Mouse (Mus musculus) intestine, embryonic 16.5 days (tissue): ENCODE results near the gene Lhcgr. TPM values are rescaled to one million over a fixed set of nuclear protein-coding genes. Genes with fewer than 3 reads are reported as not detected.
"Not testable (repeated sequence)": the region's sequence is repeated elsewhere in the genome, so short reads cannot be mapped to it uniquely, and the experiment has no call there.

Experiments used
- ATAC-seq: fragments of 200-750 bp; cut with Nextera tagmentation; 2 replicates; pipeline ENCODE4 v1.8.0; 2017; ENCODE audit warnings: moderate TSS enrichment, moderate library complexity
- H3K27ac ChIP-seq: fragments of 300-500 bp; sonication (generic); 2 replicates; pipeline ENCODE4 v1.5.1; 2014; ENCODE audit warnings: mild to moderate bottlenecking, low read length
- H3K27me3 ChIP-seq: fragments of 300-500 bp; sonication (generic); replicated peaks from 2 replicates; pipeline ENCODE4 v1.6.1; 2014; ENCODE audit warnings: low read length, control low read depth, mixed read lengths; ENCODE audit not compliant: control insufficient read depth, insufficient read depth
- H3K36me3 ChIP-seq: fragments of 300-500 bp; sonication (generic); 2 replicates; pipeline ENCODE4 v1.6.1; 2014; ENCODE audit warnings: low read length, control low read depth; ENCODE audit not compliant: control insufficient read depth, insufficient read depth
- H3K4me1 ChIP-seq: fragments of 300-500 bp; sonication (generic); 2 replicates; pipeline ENCODE4 v1.6.1; 2014; ENCODE audit warnings: low read length, control low read depth, mixed read lengths; ENCODE audit not compliant: control insufficient read depth, insufficient read depth
- H3K4me2 ChIP-seq: fragments of 300-500 bp; sonication (generic); 2 replicates; pipeline ENCODE4 v1.6.1; 2014; ENCODE audit warnings: low read depth, low read length, control low read depth
- H3K4me3 ChIP-seq: fragments of 300-500 bp; sonication (generic); 2 replicates; pipeline ENCODE4 v1.5.1; 2014; ENCODE audit warnings: mild to moderate bottlenecking, low read length
- H3K9ac ChIP-seq: fragments of 300-500 bp; sonication (generic); 2 replicates; pipeline ENCODE4 v1.6.1; 2014; ENCODE audit warnings: low read depth, low read length
- H3K9me3 ChIP-seq: fragments of 300-500 bp; sonication (generic); 2 replicates; pipeline ENCODE4 v1.6.1; 2016; ENCODE audit warnings: low read length, control low read depth; ENCODE audit not compliant: control insufficient read depth
- WGBS: fragments of 180-500 bp; shearing (Covaris S2); extraction: QIAGEN DNeasy Blood & Tissue Kit; methylation state at CpG from one replicate; pipeline ENCODE4 v1.1.7; 2014; 5-methylcytosine and 5-hydroxymethylcytosine counted together
- polyA plus RNA-seq: library from polyadenylated mRNA; unstranded; fragments of >200 nt; fragmentation: Nextera tagmentation; extraction: Ambion mirVana; gene quantifications from 2 replicates; pipeline ENCODE4 v1.2.1, GENCODE M21; 2015

Gene Lhcgr
- 0.10 TPM in 1 of 2 replicates, not detected in the other for polyA plus RNA-seq

DNA sequence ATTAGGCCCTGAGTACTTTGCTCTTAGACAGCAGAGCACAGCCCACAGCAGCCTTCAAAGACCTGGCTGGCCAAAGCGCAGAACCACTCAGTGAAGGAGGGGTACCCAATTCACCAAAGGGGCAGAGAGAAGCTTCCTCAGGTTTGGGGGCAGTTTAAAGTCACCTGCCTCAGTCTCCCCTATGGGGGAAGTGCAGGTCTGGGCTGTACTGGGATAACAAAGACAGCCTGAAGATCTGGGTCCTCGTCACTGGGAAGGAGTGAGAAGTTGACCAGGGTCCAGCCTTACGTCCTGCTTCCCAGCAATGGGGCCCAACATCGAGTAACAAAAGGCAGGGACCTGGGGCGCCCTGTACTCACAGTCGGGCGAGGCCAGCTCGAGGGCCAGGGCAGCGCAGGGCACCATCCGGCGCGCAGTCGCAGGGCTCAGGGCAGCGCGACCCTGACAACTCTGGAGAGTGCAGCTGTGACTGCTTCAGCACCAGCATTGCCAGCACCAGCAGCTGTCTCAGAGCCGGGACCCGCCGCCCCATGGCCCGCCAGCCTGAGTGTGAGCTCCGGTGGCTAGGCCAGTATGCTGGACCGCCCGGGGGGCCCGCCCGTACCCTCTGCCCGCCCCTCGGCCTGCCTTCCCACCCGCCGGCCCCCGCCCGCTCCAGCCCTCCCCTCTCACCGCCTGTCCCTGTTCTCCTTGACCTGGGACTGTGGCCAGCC lies at the start of gene Lhcgr:
Lhcgr (minus strand) TSS at position 551 of the 713 bp plus-strand sequence.
- Histone ChIP-seq H3K9ac (0 out of 2 replicates have a peak within 1 kb of the TSS, but pooled peaks have one; percentile 24), H3K9me3 (no peaks in the 10 kb centered on the region), H3K4me2 (peak within 1 kb of the TSS; percentile 35), H3K36me3 (no peaks in the 10 kb centered on the region), H3K27ac (no peak within 1 kb of the TSS), H3K4me3 (peak within 1 kb of the TSS; percentile 11; the same call in 1 of the 2 replicates), H3K27me3 (peaks cover 6% of the 10 kb centered on the region), H3K4me1 (no peaks in the 10 kb centered on the region)
- WGBS: 18% methylated on average over 30 of the region's 31 CpGs
- ATAC-seq: no peak

DNA sequence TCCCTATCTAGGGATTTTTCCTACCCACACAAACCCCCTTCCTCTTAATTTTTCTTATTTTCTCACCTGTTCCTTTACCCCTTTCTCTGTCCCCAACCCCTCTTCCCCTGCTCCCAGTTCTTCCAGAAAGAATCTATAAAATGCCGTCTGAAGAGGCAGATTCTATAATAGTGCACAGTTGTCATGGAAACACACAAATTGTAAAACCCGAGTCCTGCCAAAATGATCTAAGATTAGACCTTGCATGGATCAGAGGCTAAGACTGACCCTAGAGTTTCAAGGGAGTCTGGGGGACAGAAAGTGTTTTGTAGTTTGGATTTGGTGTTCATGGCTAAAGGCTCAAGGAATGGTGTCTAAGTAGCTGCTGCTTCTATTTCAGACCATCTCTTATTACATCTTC lies 25.8 kb upstream of the Lhcgr start:
- H3K27ac ChIP-seq: no peak overlapping the region
- H3K4me3 ChIP-seq: no peak overlapping the region
- H3K4me2 ChIP-seq: no peak overlapping the region
- H3K27me3 ChIP-seq: no peaks in the 10 kb centered on the region
- H3K36me3 ChIP-seq: no peaks in the 10 kb centered on the region
- no peaks in the 10 kb centered on the region for H3K9me3 ChIP-seq
- no peak for ATAC-seq
- WGBS: 37% methylated on average over 2 of the region's 2 CpGs
- H3K9ac ChIP-seq: no peak overlapping the region
- no peaks in the 10 kb centered on the region for H3K4me1 ChIP-seq

DNA sequence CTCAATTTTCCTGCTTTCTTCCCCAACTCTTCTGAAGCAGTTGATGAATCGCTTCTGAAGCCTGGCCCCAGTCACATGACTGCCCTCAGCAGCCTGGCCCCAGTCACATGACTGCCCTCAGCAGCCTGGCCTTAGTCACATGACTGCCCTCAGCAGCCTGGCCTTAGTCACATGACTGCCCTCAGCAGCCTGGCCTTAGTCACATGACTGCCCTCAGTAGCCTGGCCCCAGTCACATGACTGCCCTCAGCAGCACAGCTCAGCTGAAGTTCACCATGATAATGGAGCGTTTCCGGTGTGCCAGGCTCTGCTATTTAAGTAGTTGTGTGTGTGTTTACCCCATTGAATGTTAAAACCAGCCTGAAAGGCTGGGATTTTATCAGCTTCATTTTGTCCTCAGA lies 21.2 kb upstream of the Lhcgr start:
- 87% methylated on average over 3 of the region's 3 CpGs for WGBS
- not testable (repeated sequence) for H3K9ac ChIP-seq, H3K27ac ChIP-seq, H3K4me2 ChIP-seq, H3K4me3 ChIP-seq, H3K27me3 ChIP-seq, H3K36me3 ChIP-seq, H3K9me3 ChIP-seq, H3K4me1 ChIP-seq, ATAC-seq

DNA sequence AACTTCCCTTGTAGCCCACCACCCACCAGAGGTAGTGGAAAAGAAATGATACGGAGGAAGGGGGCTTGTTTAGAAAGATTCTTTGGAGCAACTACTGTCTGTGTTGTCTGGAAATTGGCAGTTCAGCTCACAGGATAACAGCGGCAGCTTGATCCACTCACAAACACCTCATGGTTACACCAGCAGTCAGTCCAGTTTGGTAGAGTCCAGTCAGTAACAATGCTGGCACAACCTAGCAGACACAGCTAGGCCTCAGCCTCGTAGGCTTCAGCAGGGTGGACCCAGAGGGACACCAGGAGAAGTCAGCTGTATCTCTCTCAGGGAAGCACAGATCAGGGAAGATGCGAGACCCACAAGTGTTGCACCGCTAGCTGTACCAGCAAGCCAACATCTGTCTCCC lies 19.0 kb upstream of the Lhcgr start:
- Histone ChIP-seq H3K9me3 (no peaks in the 10 kb centered on the region), H3K27ac (no peak overlapping the region), H3K4me3 (no peak overlapping the region), H3K4me2 (no peak overlapping the region), H3K9ac (no peak overlapping the region), H3K27me3 (no peaks in the 10 kb centered on the region), H3K4me1 (no peaks in the 10 kb centered on the region), H3K36me3 (no peaks in the 10 kb centered on the region)
- ATAC-seq: no peak
- WGBS: 87% methylated on average over 5 of the region's 5 CpGs

DNA sequence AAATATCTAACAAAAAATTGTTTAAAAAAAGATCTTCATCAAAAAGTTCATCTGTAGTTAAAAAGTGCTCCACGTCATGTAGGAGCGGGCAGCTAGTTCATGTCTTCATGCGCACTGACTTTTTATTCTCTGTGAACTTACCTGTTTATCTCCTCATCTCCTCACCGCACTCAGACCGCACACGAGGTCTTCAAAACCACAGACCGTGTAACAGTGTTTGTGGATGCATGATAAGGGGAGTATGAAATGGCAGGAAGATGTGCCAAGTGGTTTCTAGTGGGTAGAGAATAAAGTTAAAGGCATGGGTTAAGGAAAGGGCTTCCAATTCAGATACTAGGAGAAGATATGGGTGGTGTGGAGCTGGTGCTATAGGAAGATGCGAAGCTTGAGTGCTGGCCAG lies 14.6 kb upstream of the Lhcgr start:
- 90% methylated on average over 8 of the region's 8 CpGs for WGBS
- H3K4me3 ChIP-seq: no peak overlapping the region
- no peak overlapping the region for H3K27ac ChIP-seq
- ATAC-seq: no peak
- H3K36me3 ChIP-seq: no peaks in the 10 kb centered on the region
- no peaks in the 10 kb centered on the region for H3K27me3 ChIP-seq
- H3K9ac ChIP-seq: no peak overlapping the region
- no peak overlapping the region for H3K4me2 ChIP-seq
- H3K9me3 ChIP-seq: no peaks in the 10 kb centered on the region
- no peaks in the 10 kb centered on the region for H3K4me1 ChIP-seq

DNA sequence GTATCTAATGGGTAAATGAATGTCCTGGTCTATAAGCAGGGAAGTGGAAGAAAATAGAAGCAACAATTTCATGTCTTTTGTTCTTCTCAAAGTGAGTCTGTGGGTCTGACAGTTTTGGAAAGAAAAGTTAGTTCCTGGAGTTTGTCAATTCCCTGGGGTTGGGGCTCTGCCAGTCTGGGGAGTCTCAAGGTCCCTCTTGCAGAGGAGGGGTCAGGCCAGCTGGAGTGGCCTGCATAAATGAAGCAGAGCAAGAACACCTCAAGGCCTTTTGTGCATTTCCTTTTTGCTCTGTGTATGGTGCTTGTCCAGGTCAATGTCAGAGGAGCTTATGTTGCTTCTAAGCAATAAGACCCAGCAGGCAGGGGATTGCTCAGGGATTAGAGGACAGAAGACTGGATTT lies 11.7 kb upstream of the Lhcgr start:
- ATAC-seq: no peak

DNA sequence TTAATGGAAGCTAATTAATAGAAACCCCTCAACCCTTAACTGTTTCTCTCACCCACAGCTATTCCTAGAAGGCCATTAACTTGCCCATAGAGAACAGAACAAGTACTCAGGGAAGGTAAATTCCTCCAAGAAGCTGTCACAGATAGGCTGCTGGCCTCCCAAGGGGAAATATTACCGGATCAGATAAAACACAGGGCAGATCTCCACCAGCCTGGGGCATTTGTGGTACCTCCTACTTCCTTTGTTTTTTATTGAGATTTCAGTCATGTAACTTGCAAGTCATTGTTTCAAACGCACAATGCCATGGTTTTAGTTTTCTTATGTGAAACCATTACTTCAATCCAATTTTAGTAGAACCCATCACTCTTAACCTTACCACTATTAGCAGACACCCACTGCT lies 1.1 kb downstream of the Lhcgr start:
- Histone ChIP-seq H3K4me1 (no peaks in the 10 kb centered on the region), H3K4me2 (no peak overlapping the region), H3K27ac (no peak overlapping the region), H3K9ac (no peak overlapping the region), H3K4me3 (no peak overlapping the region), H3K36me3 (no peaks in the 10 kb centered on the region), H3K9me3 (no peaks in the 10 kb centered on the region), H3K27me3 (peaks cover 6% of the 10 kb centered on the region)
- no peak for ATAC-seq
- WGBS: 79% methylated on average over 2 of the region's 2 CpGs

More for the DNA sequence above, 11.7 kb upstream of the Lhcgr start:
- Histone ChIP-seq H3K4me1 (no peaks in the 10 kb centered on the region), H3K9me3 (no peaks in the 10 kb centered on the region), H3K4me2 (no peak overlapping the region), H3K27me3 (no peaks in the 10 kb centered on the region), H3K4me3 (no peak overlapping the region), H3K9ac (no peak overlapping the region), H3K27ac (no peak overlapping the region), H3K36me3 (no peaks in the 10 kb centered on the region)

DNA sequence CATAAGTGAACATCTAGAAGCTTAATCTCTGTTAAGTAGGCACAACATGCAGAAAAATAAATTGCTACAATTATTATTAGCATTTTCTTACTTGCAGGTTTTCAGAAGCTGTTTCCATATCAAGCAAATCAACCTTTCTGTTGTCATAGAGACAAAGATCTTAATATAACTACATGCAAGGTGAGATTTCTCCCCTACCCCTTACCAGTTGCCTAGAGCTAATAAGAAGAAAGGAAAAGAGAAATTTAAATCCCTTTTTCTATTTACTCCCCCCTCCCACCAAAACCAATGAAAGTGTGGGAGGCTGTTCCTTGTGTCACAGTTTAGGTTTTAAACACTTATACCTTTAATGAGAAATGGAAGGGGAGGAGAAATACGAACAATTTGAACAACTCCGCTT lies 3.4 kb downstream of the Lhcgr start:
- peaks cover 6% of the 10 kb centered on the region for H3K27me3 ChIP-seq
- WGBS: 86% methylated on average over 2 of the region's 2 CpGs
- no peak overlapping the region for H3K9ac ChIP-seq

DNA sequence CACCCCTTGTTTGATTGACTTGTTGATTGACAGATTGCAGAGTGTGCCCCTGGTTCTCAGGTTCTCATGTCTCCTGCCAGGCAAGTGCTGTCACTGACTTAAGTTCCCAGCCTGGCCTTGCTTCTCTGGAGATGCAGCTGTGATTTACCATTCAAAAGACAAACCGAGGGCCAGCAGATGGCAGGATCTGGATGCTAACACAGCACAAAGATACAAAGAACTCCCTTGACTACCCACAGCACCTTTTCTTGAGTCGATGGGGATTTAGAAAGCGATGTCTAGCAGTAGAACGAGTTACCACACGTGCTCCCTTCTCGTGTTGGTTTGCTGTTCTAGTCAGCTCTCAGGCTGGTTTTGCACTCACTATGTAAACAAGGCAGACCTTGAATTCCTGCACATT lies 4.9 kb downstream of the Lhcgr start:
- Histone ChIP-seq H3K36me3 (no peaks in the 10 kb centered on the region), H3K4me1 (no peaks in the 10 kb centered on the region), H3K9ac (no peak overlapping the region), H3K4me3 (no peak overlapping the region), H3K27ac (no peak overlapping the region), H3K27me3 (peaks cover 6% of the 10 kb centered on the region), H3K4me2 (no peak overlapping the region), H3K9me3 (no peaks in the 10 kb centered on the region)
- 42% methylated on average over 6 of the region's 6 CpGs for WGBS
- no peak for ATAC-seq

More for the DNA sequence above, 3.4 kb downstream of the Lhcgr start:
- ATAC-seq: no peak
- Histone ChIP-seq H3K9me3 (no peaks in the 10 kb centered on the region), H3K4me2 (no peak overlapping the region), H3K36me3 (no peaks in the 10 kb centered on the region), H3K4me3 (no peak overlapping the region), H3K27ac (no peak overlapping the region), H3K4me1 (no peaks in the 10 kb centered on the region)

DNA sequence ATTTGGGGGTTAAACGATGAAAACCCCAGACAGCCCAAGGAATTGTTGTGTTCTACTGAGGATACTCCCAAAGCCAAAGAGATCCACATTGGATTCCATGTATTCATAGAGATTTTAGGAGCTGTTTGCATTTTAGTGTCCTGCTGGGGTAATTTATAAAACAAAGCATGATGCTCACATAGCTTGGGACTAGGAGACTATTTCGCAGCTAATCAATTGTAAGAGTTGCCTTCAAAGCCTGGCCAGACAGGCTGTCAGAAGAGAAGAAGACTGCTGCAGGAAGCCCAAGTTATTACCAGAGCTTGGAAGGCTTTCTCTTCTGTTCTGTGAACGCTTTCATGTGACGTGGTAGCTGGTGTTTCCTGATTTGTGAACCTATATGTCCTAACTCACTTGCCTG lies 5.4 kb downstream of the Lhcgr start:
- ATAC-seq: no peak
- Histone ChIP-seq H3K27ac (no peak overlapping the region), H3K4me1 (no peaks in the 10 kb centered on the region), H3K36me3 (no peaks in the 10 kb centered on the region), H3K4me3 (no peak overlapping the region), H3K4me2 (no peak overlapping the region), H3K27me3 (peaks cover 5% of the 10 kb centered on the region), H3K9me3 (no peaks in the 10 kb centered on the region), H3K9ac (no peak overlapping the region)
- WGBS: 82% methylated on average over 4 of the region's 4 CpGs
